Mouse (Mus musculus) heart, postnatal 0 days (tissue): ENCODE results near the gene Itga5.

ENCODE experiments used
- CTCF ChIP-seq: IDR thresholded peaks from 2 replicates; pipeline ENCODE4 v1.5.1; 2016; ENCODE audit warnings: antibody characterized with exemption, control low read depth, low read depth
- EP300 ChIP-seq: IDR thresholded peaks from 2 replicates; pipeline ENCODE4 v1.6.1; 2016; ENCODE audit warnings: antibody characterized with exemption, low read depth

- TF ChIP-seq CTCF, result no peak
- no peak for TF ChIP-seq EP300
Measured at GRCm38 (mm10) chr15:103382075-103382474, 15.5 kb upstream of the Itga5 start.
